Mouse (Mus musculus): ENCODE measurements around the gene Gcnt1. TPM values are rescaled to one million over a fixed set of nuclear protein-coding genes. Genes with fewer than 3 reads are reported as not detected.

Gcnt1 gene
- total RNA-seq, 2 experiments from 2014 or later: 1.9 to 2.6 TPM

DNA sequence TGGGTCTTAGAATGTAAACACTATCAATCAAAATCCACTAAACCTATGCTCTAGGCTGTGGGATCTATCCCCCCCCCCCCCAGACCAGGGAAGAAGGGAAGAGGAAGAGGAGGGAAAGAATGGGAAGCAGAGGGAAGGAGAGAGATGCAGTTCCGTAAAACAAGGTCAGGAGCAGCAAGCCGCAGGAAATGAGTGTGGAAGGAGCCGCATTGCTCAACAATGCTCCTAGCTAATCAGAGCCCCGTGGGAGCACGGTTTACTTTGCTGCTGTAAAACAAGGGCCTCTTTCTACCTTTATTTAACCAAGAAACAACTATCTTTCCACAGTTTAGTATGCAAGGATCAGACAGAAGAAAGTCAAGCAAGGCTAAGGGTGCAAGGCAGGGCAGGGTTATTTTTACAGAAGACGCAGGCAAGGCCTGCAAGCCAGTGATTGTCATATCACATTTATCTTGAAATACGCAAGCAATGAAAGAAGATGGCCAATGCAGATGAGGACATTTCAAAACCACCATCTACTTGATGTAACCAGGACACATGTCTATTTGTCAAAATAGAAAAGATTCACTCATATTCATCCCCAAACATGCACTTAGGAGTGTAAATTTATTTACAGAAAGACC, 35.5 kb downstream of the Gcnt1 start:
- DNase-seq (ENCODE audit: extremely low spot score in 1 of 2, low spot score in 2 of 2): no peak
- intact Hi-C loops (cut with DNase I): no loop called here

DNA sequence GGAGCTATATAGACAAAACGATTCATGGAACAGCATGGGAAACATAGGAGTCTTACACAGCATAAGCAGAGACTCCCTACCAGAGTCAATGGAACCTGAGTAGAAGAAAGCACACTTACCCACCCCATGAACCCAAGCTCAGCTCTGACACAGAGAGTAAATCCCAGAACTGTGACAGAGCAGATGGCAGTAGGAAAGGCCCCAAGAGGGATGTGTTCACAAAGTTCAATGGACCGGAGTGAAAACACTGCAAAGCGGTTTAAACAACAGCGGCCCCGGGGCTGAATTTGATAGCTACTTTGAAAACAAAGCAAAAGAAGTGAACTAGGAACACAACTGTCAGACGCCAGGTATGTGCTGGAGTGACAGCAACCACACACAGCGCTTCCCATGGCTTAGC, 36.0 kb downstream of the Gcnt1 start:
- intact Hi-C loops (cut with DNase I): no loop called here

DNA sequence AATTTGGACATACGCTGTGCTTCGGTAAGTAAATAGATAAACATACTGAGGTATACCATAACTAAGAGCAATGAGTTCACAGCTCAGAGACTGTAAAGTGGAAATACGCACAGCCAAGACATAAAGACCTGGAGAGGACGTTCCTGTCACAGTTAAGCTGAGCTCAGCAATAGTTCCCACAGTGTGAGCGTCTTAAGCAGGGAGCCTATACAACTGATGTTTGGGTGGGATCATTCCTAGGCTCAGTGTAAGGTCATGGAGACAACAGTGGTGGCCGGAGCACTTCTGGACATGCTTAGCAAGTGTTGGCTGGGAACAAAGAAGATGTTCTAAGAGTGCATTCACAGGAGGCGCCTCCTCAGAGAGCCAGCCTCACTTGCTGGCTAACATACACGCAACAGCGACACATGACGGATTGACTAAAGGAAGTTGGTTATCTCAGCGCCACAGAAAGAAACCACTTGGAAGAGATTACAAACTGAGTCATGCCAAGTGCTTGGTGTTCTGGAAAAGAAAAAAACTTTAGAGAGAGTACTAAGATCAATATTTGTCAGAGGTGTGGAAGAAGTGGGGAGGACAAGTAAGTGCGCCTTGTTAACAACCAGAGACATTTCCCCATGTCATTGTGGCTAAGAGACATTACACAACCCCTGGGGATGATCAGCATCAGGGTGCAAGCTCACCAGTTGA, 37.9 kb downstream of the Gcnt1 start:
- intact Hi-C loops (cut with DNase I): no loop called here
- DNase-seq (ENCODE audit: extremely low spot score in 1 of 2, low spot score in 2 of 2): no peak

More for the DNA sequence above, 36.0 kb downstream of the Gcnt1 start:
- no peak for DNase-seq (ENCODE audit: extremely low spot score in 1 of 2, low spot score in 2 of 2)

DNA sequence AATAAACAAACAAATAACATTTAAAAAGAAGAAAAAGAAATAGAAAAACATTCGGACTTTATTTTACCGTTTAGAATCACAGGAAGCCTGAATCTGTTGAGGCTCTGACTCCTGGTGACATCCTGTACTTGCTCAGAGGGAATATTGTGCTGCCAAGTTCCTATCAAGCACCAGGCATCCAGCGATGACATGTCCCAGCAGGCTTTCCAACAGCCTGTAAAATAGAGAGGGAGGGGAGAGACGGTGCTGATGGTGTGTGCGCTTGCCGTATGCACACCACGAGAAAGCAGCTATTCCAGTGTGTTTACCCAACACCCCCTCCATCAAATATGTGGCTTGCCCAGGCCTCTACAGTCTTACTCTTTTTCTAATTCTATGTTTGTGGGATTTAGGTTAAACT, 39.6 kb downstream of the Gcnt1 start:
- no peak for DNase-seq (ENCODE audit: extremely low spot score in 1 of 2, low spot score in 2 of 2)
- intact Hi-C loops (cut with DNase I): no loop called here

DNA sequence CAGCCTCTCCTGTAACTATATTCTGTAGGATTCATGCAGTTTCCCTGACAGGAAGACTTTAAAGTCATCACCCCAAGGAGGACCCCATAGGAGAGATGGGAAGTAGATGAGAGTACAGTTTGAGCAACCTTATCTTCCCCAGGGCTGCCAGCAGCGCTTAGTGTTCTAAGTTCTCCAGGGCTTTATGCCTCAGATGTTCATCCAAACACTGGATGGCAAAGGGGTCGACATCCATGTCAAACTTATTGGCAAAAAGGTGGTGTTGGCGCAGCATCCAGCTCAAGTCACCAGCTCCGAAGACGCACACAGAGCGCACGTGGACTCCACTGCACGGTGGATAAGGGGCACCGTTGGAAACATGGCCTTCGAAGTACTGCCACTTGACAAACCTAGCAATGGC, 43.7 kb downstream of the Gcnt1 start:
- no peak for DNase-seq (ENCODE audit: extremely low spot score in 1 of 2, low spot score in 2 of 2)
- intact Hi-C loops (cut with DNase I): no loop called here

DNA sequence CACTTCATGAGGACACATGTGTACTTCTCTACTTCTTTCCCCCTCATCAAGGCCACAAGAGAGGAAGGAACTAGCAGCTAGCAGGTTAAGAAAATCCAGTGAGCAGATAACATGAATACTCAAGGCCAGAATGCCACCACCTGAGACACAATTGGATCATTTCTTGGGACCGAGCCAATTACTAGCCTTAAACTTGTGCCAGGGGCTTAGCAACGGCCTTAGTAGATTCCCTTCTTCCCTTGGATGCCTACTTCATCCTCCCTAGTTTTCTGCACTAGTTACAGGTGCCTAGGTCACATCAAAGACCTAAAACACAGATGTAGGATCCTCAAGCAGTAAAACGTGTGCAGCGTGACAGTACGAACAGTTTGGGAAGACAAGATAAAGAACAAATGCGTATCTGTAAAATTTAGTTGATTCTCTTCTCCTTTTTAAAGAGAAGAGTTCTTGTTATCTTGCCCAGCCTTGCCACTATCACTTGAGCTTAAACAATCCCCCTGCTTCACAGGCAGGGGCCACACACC, 44.7 kb downstream of the Gcnt1 start:
- intact Hi-C loops (cut with DNase I): no loop called here
- DNase-seq (ENCODE audit: extremely low spot score in 1 of 2, low spot score in 2 of 2): no peak

DNA sequence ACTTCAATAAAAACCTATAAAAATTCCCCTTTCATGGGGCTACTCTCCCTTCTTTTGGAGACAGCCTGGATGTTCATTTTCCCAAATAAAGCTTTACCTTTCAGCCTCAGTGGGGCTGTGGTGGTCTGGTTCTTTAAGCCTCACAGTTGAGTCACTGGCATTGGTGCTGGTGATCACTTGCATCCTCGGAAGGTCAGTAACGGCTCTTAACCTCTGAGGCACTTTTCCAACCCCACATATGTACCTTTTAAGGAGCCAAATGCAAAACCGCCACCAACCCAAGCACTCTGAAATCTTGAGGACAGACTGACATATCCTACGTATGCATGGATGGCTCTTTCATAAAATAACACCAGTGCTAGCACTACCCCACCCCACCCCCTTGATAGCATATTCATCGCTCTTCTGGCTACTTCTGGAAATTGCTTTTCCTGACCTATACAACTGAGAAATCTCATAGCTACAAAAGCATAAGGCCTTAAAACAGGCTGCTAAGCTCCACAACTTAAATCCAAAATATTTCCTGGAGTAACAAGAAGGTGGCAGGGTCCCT, 48.9 kb downstream of the Gcnt1 start:
- intact Hi-C loops (cut with DNase I): no loop called here

DNA sequence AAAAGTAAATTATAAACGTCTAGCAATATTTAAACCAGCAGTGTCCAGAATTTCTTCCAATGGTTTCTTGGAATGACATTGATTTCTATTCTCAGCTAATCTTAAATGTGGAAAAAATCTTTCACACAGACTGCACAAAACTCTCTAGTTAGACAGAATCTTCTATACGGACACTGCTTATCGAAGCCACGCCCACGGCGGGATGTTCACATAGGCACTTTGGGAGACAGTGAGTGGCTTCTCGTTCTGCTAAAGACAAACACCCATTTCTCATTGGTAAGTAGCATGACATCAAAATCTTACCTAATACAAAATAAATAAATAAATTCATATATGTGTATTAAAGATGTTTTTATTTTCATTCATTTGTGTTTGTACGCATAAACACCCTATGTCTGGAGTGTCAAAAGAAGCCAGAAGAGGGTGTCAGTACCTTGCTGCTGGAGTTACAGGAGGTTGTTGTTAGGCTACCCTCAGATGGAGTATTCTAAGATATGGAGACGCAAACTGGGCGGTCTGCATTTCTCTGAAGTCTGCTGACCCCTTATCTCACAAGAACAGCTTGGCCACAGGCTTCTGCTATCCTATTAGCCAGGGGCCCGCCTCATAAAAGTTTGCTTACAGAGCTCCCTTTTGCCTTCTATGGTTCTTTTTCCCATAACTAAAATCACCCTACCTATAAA, 49.5 kb downstream of the Gcnt1 start:
- DNase-seq (ENCODE audit: extremely low spot score in 1 of 2, low spot score in 2 of 2): no peak
- intact Hi-C loops (cut with DNase I): no loop called here

More for the DNA sequence above, 48.9 kb downstream of the Gcnt1 start:
- no peak for DNase-seq (ENCODE audit: extremely low spot score in 1 of 2, low spot score in 2 of 2)

DNA sequence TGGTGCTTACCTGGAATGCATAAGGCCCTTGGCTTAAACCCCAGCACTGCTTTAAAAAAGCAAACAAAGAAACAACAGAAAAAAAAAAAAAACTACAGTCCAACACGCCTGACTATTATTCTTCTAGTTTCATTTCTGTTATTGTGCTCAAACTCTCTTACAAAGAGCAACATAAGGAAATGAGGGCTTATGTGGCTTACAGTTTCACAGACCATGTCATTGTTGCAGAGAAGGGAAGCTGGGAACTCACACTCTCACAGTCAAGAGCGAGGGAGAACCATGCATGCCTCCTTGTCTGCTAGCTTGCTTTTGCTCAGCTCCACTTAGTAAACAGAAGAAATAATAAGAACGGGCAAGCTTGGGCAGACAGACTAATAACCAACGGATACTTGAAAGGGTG, 52.9 kb downstream of the Gcnt1 start:
- DNase-seq (ENCODE audit: extremely low spot score in 1 of 2, low spot score in 2 of 2): no peak
- intact Hi-C loops (cut with DNase I): no loop called here

DNA sequence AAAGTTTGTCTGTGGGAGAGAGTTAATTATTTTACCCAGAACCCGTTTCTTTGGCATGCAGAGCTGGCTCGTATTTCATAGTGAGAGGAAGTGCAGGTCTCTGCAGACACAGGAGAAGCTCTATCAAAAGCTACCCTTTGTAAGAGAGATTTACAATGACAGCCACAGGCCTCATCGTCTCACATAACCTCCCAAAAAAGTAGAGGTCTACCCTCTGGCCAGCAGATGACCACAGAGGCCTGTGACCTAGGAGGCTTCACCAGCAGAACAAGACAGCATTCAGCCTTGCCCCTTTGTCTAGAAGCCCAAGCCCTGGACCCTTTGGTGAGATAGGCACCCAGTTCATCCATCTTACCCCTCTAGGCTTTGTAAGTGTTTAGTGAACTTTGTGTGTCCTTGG, 53.9 kb downstream of the Gcnt1 start:
- DNase-seq (ENCODE audit: extremely low spot score in 1 of 2, low spot score in 2 of 2): no peak
- intact Hi-C loops (cut with DNase I): no loop called here

DNA sequence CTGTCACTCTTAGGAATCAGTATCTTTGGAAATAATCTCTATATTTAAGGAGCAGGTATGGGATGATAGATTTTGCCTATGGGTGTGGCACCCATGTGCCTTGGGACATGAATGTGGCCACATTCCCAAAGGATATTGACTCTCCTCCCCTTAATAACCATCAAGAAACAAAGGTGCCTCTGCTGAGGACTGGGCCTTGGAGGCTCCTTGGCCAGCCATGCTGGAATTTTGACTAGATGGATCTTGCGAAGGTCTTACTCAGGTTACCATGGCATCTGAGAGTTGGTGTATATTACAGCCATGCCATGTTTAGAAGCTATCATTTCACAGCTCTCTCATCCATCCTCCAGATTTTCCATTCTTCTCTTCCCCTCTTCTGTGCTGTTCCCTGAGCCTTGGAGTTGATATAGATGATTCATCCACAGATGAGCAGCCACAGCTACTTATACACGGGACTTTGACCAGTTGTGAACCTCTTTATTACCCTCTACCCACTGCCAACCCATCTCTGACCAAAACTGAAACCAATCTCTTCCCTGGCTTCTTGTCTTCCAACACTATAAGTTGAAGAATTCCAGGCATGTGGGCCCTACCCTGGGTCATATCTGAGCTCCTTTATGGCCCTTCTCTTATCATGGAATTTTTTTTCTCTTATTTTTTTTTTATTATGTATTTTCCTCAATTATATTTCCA, 56.2 kb downstream of the Gcnt1 start:
- DNase-seq (ENCODE audit: extremely low spot score in 1 of 2, low spot score in 2 of 2): no peak
- intact Hi-C loops (cut with DNase I): no loop called here

DNA sequence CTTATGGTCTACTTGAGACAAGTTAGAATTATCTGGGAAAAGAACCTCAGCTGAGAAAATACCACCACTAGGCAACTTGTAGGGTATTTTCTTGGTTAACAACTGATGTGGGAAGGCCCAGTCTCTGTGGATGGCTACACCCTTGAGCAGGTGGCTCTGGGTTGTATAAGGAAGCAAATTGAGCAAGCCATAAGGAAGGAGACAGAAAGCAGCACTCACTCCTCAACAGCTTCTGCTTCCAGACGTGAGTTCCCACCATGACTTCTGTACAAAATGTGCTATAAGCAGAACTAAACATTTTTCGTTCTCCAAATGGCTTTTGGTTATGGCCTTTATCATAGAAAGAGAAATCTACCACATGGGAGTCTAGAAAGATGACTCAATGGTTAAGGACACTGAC, 58.2 kb downstream of the Gcnt1 start:
- intact Hi-C loops (cut with DNase I): no loop called here
- no peak for DNase-seq (ENCODE audit: extremely low spot score in 1 of 2, low spot score in 2 of 2)

DNA sequence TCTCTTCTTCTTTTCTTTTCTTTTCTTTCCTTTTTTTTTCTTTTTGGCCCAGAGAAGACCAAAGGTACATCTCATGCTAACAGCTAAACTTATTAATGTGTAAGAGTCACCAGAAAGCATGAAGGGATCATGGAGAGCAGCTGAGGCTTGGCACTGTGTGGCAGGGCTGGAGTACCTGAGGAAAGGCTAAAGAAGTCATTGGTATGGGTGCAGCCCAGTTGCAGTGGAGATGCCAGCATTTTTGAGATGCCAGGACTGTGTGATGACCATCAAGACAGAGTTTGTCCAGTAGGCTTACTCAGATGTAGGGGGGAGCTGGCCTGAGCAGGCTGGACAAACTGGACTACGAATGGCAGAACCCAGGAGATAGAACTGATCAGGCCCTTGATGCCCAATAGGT, 58.9 kb downstream of the Gcnt1 start:
- intact Hi-C loops (cut with DNase I): no loop called here
- no peak for DNase-seq (ENCODE audit: extremely low spot score in 1 of 2, low spot score in 2 of 2)

DNA sequence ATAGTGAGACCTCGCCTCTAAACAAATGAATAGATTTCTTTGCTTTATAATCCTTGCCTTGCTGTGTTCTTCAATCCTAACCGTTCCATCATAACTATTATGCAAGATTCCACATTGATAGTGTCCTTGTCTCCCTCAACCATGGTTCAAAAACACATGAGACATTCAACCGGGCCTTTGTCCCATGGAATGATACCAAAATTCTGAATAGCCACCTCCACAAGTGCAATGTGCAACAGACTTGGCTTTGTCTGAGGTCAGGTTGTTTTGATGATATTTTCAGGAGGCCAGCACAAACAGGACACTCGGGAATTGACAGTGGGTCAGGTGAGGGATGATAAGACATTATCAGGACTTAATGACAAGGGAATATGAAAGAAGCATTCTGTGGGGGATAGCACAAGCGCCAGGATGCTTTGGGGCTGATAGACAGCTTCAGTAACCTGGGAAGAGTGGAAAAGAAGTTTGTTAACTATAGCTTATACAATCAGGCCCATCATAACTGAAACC, 59.9 kb downstream of the Gcnt1 start:
- DNase-seq (ENCODE audit: extremely low spot score in 1 of 2, low spot score in 2 of 2): no peak
- intact Hi-C loops (cut with DNase I): no loop called here

DNA sequence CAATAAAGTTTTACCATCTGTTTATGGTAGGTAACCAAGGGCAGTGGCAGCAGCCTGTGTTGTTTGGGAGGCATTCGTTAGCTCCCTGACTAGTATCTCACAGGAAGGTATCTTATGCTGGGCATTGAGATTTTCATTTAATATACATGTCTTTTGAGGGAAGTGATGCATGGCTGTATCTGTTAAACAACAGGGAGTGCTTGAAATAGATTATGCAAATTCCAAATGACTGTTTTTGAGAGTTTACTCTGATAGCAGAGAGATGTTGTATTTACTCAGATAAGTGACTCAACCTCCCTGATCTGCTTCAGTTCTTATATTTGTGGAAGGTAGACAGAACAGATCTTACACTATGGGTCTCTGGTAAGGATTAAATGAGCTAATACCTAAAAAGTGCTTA, 61.1 kb downstream of the Gcnt1 start:
- intact Hi-C loops (cut with DNase I): no loop called here
- no peak for DNase-seq (ENCODE audit: extremely low spot score in 1 of 2, low spot score in 2 of 2)

DNA sequence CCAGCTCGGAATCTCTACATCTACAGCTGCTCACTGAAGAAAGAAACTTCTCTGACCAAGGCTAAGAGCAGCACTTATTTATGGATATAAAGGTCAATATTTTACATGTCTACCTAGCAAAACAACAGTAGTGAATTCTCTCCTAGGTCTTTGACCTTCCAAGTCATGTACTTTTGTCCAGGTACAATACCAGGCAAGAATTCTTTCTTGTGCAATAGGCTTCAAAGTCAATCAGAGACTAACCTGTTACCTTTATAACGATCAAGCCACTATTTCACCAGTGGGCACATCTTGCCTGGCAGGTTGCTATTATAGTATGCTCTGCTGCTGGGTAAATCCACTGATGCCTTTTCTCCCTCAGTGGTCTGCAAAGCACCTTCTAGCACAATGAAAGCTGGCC, 61.6 kb downstream of the Gcnt1 start:
- DNase-seq (ENCODE audit: extremely low spot score in 1 of 2, low spot score in 2 of 2): no peak
- intact Hi-C loops (cut with DNase I): no loop called here

DNA sequence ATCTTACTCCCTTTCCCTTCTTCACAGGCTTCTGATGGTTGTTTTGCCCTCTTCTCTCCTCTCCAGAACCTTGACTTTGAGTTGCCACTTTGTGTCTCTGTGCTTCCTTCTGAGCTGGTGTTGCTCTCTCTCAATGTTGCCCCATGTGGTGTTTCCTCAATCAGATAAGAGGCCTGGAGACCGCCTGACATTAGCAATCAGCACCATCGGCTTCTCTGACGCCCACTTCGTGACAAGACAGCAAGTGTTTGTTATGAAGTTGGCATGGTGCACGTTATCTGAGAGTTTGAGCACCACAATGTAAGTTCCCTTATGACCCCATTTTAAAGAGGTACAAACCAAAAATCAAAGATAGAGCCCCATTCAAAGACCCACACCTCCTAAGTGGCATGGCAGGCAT, 76.6 kb downstream of the Gcnt1 start:
- intact Hi-C loops (cut with DNase I): no loop called here
- no peak for DNase-seq (ENCODE audit: extremely low spot score in 1 of 2, low spot score in 2 of 2)

DNA sequence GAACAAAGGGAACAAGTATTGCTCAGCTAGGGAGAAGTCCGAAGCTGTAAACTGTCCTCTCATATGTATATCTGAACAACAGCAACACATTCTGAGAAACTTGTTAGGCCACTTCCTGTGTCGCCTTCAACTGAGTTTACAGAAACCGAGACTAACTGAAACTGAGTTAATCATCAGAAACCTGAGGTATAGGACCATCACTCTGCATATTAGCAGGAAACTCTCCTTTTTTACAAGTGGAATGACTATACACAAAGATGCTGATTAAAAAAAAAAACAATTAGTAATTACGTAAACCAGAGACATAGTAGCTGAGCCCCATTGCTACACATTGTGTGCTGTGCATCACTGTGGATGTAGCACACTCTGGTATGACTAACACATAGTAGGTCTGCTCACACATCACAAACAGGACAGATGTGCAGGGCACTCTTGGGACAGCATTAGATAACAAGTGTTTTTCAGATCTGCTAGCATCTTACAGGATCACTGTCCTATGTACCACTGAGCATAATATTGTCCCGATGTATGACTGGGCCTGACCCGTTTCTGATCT, 77.4 kb downstream of the Gcnt1 start:
- intact Hi-C loops (cut with DNase I): no loop called here
- DNase-seq (ENCODE audit: extremely low spot score in 1 of 2, low spot score in 2 of 2): no peak

DNA sequence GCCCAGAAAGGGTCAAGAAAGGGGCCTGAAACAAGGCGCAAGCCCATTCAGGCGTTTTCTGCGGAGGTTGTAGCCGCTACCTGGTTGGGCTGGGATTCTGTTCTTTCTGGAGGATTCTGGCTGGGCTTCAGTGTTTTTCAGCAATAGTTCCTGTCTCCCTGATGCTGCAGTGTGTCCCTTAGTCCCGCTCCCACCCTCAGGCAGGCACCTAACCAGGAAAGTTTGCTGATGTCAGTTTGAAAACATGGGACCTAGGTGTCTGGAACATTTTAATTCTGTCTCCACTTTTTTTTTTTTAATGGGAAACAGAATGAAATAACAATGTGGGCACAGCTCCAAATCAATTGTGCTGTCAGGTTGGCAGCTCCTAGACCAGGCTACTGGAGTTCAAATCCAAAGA, 78.5 kb downstream of the Gcnt1 start:
- DNase-seq (ENCODE audit: extremely low spot score in 1 of 2, low spot score in 2 of 2): no peak
- intact Hi-C loops (cut with DNase I): no loop called here
